Comparison of ENCODE assay signal across 12 mouse cellular contexts in the genomic region with DNA sequence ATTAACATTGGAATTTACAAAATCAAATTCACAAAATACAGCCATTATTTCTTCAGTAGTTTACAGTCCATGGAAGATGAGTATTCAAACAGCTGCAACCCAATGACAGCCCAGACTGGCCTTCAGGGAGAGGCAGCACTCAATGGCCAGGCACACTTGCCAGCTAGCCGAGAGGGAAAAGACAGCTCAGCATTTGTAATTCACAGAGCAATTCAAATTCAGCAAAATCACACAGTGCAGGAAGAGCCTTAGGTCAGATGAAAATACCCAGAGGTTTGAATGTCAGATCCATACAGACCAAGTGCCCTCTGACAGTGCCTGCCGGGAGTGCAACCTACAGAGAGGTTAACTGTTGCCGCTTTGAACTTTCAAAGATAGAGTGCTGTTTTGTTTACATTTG.
A peak's percentile ranks its signal among the peaks of the same experiment; 100 is the strongest.
DNase-seq lines count a peak whose midpoint lies in the region; ATAC-seq and TF ChIP-seq lines count a peak whose summit lies in the region.
"Had no signal": no experiment of that assay in that cellular context is flagged by ENCODE, and none has a peak within 500 bp of the region (broad histone marks: within the 10 kb centered on the region; RNA-seq: fewer than 3 reads in every experiment).

No protein-coding gene starts in this region.

- H3K4me2 ChIP-seq in heart, embryonic 15.5 days: peak overlapping the region; percentile 61
- H3K4me2 ChIP-seq: neural tube, embryonic 15.5 days had no signal

- peak; percentile 40 for DNase-seq in kidney, adult 2 months
- no peak for DNase-seq in kidney, adult 18-20 months
- DNase-seq in 416B (ENCODE audit: low read depth) (peak; percentile 23), NIH3T3 (ENCODE audit: low read depth) (peak; percentile 39)
- no peak for DNase-seq in urinary bladder, postnatal 14 days (ENCODE audit: low spot score)
- no peak for DNase-seq in c-Kit-positive CD71-positive TER-119-positive erythroid progenitor cells, embryonic 14.5 days (ENCODE audit: low spot score)
- DNase-seq in ovary, postnatal 36 days (ENCODE audit: low spot score): no peak
- DNase-seq: cerebellum, adult 11 months; left cerebral cortex, postnatal 4 days had no signal

- no peaks in the 10 kb centered on the region for H3K27me3 ChIP-seq in kidney, adult 2 months (replicated peaks; ENCODE audit: control insufficient read depth, insufficient read depth, low read length)
- H3K27me3 ChIP-seq in heart, embryonic 15.5 days: no peaks in the 10 kb centered on the region
- H3K27me3 ChIP-seq: neural tube, embryonic 15.5 days had no signal

- ATAC-seq in heart, embryonic 15.5 days (replicated peaks; ENCODE audit: insufficient number of reproducible peaks, insufficient read depth, low FRiP score, low read depth): no peak

- peak overlapping the region; percentile 5; the same call in 1 of the 2 replicates for H3K27ac ChIP-seq in kidney, adult 2 months (ENCODE audit: insufficient read depth, low read depth, low read length)
- peak overlapping the region; percentile 87 for H3K27ac ChIP-seq in heart, embryonic 15.5 days
- H3K27ac ChIP-seq: midbrain, embryonic 10.5 days had no signal

- no peaks in the 10 kb centered on the region for H3K9me3 ChIP-seq in heart, embryonic 15.5 days (replicated peaks)
- H3K9me3 ChIP-seq: midbrain, embryonic 10.5 days; neural tube, embryonic 15.5 days had no signal

- no peak overlapping the region for H3K9ac ChIP-seq in heart, embryonic 15.5 days
- H3K9ac ChIP-seq: neural tube, embryonic 15.5 days had no signal

- WGBS in kidney, adult 2 months: 38% methylated on average over 3 of the region's 3 CpGs
- WGBS in heart, embryonic 15.5 days: 37% methylated on average over 3 of the region's 3 CpGs

- no peak overlapping the region for H3K4me3 ChIP-seq in kidney, adult 2 months (ENCODE audit: insufficient read depth, low read depth, low read length)
- peak overlapping the region; percentile 36 for H3K4me3 ChIP-seq in heart, embryonic 15.5 days
- H3K4me3 ChIP-seq: midbrain, embryonic 10.5 days; neural tube, embryonic 15.5 days had no signal

- no peak for TF ChIP-seq CTCF in kidney, adult 2 months (conservative IDR thresholded peaks at IDR 0.05; ENCODE audit: insufficient read depth, insufficient read length, low read depth, low read length)

- H3K4me1 ChIP-seq in kidney, adult 2 months (ENCODE audit: control insufficient read depth, insufficient read depth, low read length): peaks cover 17% of the 10 kb centered on the region
- peaks cover 53% of the 10 kb centered on the region for H3K4me1 ChIP-seq in heart, embryonic 15.5 days (replicated peaks)

- no peaks in the 10 kb centered on the region for H3K36me3 ChIP-seq in kidney, adult 2 months (ENCODE audit: control insufficient read depth, insufficient read depth, low read length)
- no peaks in the 10 kb centered on the region for H3K36me3 ChIP-seq in heart, embryonic 15.5 days
- H3K36me3 ChIP-seq: midbrain, embryonic 10.5 days; neural tube, embryonic 15.5 days had no signal

- no peak for TF ChIP-seq POLR2A in kidney, adult 2 months (IDR thresholded peaks at IDR 0.05; ENCODE audit: low read depth, low read length)

Comparison
In these comparisons a context has a peak if more than half of its experiments do, and no peak if none do; other contexts are left out.
1. DNase-seq: peak in kidney, adult 2 months (single experiment), 416B (single experiment) and NIH3T3 (single experiment); none in kidney, adult 18-20 months (single experiment), urinary bladder, postnatal 14 days (single experiment), c-Kit-positive CD71-positive TER-119-positive erythroid progenitor cells, embryonic 14.5 days (single experiment) and ovary, postnatal 36 days (single experiment).